Mouse (Mus musculus): ENCODE measurements at regions not wholly inside any gene's neighbourhood (a gene's known extent, or its start where the extent isn't known, plus 50 kb on each side); places are given as distances from the start of the nearest gene placed in this dataset.

DNA sequence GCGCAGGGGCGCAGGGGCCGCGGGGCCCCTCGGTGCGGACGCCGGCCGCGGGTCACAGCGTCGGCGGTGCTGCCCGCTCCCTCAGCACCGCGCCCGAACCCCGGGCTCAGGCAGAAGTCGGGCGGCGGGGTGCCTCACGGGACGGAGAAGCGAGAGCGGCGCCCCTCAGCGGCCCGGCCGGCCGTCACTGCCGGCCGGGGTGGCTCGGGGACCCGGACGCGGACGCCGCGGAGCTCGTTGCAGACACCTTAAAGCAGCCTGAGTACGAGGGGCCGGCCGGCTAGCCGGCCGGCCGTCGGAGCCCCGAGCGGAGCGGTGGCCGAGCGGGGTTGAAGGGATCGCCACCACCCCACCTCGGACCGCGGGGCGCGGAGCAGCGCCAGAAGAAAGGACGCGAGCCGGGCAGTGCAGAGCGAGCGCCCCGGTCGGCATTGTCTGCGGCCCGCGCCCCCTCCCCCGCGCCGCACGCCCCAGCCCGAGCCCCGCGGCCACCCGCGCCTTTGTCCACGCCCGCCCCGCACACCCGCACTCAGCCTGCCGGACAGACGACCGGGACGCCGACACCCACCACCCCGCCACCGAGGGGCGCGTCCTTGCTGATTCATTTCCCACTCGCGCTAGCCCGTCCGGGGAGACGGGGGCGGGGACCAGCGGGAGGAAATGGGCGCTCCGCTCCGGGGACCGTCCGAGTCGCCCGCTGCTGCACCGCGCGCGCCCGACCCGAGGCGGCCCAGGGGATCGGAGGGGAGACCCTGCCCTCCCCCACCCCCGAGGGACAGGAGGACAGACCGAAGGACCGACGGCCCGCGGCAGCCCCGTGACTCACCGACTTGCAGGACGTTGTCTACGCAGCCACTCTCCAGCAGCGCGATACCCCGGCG is 155.4 kb upstream of the Smim15 start:
- 0 out of 2 replicates have a peak, but pooled peaks have one; percentile 4 for ATAC-seq (ENCODE audit: low FRiP score, low read depth)
- peak overlapping the region; percentile 71 for H3K4me2 ChIP-seq
- under 1% methylated on average over 110 of the region's 127 CpGs for WGBS

DNA sequence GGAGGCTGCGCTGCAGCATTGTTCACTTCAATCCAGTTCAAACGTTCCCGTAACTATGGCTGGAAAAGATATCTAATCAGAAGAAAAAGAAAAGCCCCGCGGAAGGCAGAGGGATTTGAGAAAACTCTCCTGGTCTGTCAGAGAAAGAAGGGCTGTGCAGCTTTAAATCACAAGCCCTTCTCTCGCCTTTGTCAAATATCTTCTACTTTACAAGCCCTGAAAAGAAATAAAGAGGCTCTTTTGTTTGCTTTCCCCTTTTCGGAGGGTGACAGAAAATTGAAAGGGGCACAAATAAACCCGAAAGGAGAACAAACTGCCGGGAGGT is 156.1 kb upstream of the Smim15 start:
- WGBS = 0% methylated on average over 9 of the region's 9 CpGs
- Histone ChIP-seq H3K4me1 (replicated peaks) (peaks cover 40% of the 10 kb centered on the region), H3K27ac (replicated peaks) (peak overlapping the region; percentile 93), H3K36me3 (no peaks in the 10 kb centered on the region), H3K27me3 (no peaks in the 10 kb centered on the region), H3K4me2 (peak overlapping the region; percentile 71), H3K4me3 (peak overlapping the region; percentile 96), H3K9ac (peak overlapping the region; percentile 89), H3K9me3 (no peaks in the 10 kb centered on the region)
- no peak for ATAC-seq (ENCODE audit: low FRiP score, low read depth)

More for the DNA sequence above, 155.4 kb upstream of the Smim15 start:
- Histone ChIP-seq H3K27ac (replicated peaks) (peak overlapping the region; percentile 93), H3K4me1 (replicated peaks) (peaks cover 36% of the 10 kb centered on the region), H3K9ac (peak overlapping the region; percentile 89), H3K36me3 (no peaks in the 10 kb centered on the region), H3K4me3 (peak overlapping the region; percentile 96), H3K27me3 (no peaks in the 10 kb centered on the region), H3K9me3 (no peaks in the 10 kb centered on the region)

- peak overlapping the region; percentile 96 for H3K4me3 ChIP-seq
- under 1% methylated on average over 16 of the region's 16 CpGs for WGBS
- peak overlapping the region; percentile 71 for H3K4me2 ChIP-seq
- no peaks in the 10 kb centered on the region for H3K9me3 ChIP-seq
- ATAC-seq (ENCODE audit: low FRiP score, low read depth) = no peak
- H3K9ac ChIP-seq = peak overlapping the region; percentile 89
- no peaks in the 10 kb centered on the region for H3K36me3 ChIP-seq
- H3K27me3 ChIP-seq = no peaks in the 10 kb centered on the region
- peak overlapping the region; percentile 93 for H3K27ac ChIP-seq (replicated peaks)
- H3K4me1 ChIP-seq (replicated peaks) = peaks cover 46% of the 10 kb centered on the region
Observed at GRCm38 (mm10) chr13:107887366-107888230, 156.6 kb upstream of the Smim15 start.

DNA sequence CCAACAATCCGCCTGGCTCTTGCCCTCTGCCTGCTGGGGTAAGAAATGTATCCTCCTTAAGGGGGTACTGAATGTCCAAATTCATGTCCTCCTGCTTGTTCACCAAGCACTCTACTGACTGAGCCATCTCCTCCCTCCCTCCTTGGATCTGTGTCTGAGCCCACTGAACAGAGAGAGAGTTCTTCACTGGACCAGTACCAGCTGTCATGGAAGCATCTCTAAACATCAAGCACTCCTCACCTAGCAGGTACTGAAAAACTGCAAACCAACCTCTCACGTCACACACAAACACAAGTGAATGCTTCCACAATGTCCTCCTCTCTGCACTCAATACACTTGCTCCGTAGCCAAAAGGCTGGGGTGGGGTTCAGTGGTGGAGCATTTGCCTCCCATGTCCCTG is 159.4 kb upstream of the Smim15 start:
- ATAC-seq (ENCODE audit: low FRiP score, low read depth) = no peak
- peaks cover 47% of the 10 kb centered on the region for H3K4me1 ChIP-seq (replicated peaks)
- H3K36me3 ChIP-seq = no peaks in the 10 kb centered on the region
- no peaks in the 10 kb centered on the region for H3K9me3 ChIP-seq
- WGBS = 70% methylated on average over 3 of the region's 3 CpGs
- no peak overlapping the region for H3K27ac ChIP-seq (replicated peaks)
- H3K4me2 ChIP-seq = peak overlapping the region; percentile 15; the same call in 1 of the 2 replicates
- H3K4me3 ChIP-seq = no peak overlapping the region
- H3K9ac ChIP-seq = no peak overlapping the region
- no peaks in the 10 kb centered on the region for H3K27me3 ChIP-seq

DNA sequence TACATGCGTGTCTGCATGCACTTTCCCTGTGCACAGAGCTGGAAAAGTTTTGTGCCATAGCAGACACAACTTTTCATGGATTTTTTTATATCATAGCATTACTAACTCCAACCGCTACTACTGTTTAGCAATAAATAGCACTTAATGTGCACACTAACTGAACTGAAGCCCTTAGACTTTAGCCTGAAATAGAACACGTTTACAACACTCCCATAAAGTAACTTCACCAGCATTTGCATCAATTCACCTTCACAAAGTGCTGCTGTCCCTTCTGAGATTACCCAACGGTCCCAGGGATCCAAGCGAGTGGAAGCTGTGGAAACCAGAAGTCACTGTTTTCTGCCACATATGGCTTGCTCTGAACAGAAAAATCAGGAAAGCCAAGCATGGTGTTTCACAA is 161.9 kb upstream of the Smim15 start:
- Histone ChIP-seq H3K4me1 (replicated peaks) (peaks cover 50% of the 10 kb centered on the region), H3K27me3 (no peaks in the 10 kb centered on the region), H3K4me2 (no peak overlapping the region), H3K36me3 (no peaks in the 10 kb centered on the region), H3K4me3 (no peak overlapping the region), H3K9ac (no peak overlapping the region), H3K27ac (replicated peaks) (no peak overlapping the region), H3K9me3 (no peaks in the 10 kb centered on the region)
- 79% methylated on average over 5 of the region's 5 CpGs for WGBS
- no peak for ATAC-seq (ENCODE audit: low FRiP score, low read depth)

DNA sequence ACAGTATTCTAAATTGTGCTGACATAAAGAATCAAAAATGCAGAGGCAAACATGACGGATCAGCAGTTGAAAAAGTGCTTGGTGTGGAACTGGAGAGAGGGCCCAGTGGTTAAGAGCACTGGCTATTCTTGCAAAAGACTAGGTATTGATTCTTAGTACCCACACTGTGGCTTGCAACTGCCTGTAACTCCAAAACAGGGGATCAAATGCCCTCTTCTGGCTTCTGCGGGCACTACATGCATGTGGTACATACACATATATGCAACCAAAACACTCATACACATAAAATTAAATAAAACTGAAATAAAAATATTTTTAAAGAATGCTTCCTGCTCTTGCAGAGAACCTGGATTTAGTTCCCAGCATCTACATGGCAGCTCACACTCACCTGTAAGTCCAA is 163.7 kb upstream of the Smim15 start:
- no peak overlapping the region for H3K4me3 ChIP-seq
- H3K27me3 ChIP-seq = no peaks in the 10 kb centered on the region
- no peak overlapping the region for H3K27ac ChIP-seq (replicated peaks)
- H3K36me3 ChIP-seq = no peaks in the 10 kb centered on the region
- no peaks in the 10 kb centered on the region for H3K9me3 ChIP-seq
- peaks cover 47% of the 10 kb centered on the region for H3K4me1 ChIP-seq (replicated peaks)
- no peak overlapping the region for H3K9ac ChIP-seq
- no peak overlapping the region for H3K4me2 ChIP-seq
- 99% methylated on average over 2 of the region's 2 CpGs for WGBS
- no peak for ATAC-seq (ENCODE audit: low FRiP score, low read depth)

DNA sequence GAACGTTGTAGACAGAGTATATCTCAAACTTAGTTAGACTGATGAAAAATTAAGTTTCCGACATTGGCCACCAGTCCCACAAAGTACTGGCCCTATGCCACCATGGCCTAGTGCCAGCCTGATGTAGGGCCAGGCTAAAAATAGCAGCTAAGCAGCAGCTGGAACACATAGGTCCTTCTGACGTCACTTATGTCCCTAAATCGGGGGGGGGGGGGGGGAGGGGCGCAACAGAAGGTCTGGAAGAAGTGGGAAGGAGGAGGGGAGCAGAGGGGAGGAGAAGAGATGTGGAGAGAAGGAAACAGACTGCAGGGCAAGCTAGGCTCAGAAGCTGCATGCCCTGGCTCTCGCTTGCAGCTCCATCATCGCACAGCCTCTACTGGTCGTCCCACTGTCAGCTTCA is 164.7 kb upstream of the Smim15 start:
- Histone ChIP-seq H3K27me3 (no peaks in the 10 kb centered on the region), H3K9ac (no peak overlapping the region), H3K36me3 (no peaks in the 10 kb centered on the region), H3K27ac (replicated peaks) (no peak overlapping the region), H3K9me3 (no peaks in the 10 kb centered on the region), H3K4me2 (no peak overlapping the region), H3K4me1 (replicated peaks) (peaks cover 46% of the 10 kb centered on the region), H3K4me3 (no peak overlapping the region)
- WGBS = 50% methylated on average over 7 of the region's 8 CpGs
- no peak for ATAC-seq (ENCODE audit: low FRiP score, low read depth)

DNA sequence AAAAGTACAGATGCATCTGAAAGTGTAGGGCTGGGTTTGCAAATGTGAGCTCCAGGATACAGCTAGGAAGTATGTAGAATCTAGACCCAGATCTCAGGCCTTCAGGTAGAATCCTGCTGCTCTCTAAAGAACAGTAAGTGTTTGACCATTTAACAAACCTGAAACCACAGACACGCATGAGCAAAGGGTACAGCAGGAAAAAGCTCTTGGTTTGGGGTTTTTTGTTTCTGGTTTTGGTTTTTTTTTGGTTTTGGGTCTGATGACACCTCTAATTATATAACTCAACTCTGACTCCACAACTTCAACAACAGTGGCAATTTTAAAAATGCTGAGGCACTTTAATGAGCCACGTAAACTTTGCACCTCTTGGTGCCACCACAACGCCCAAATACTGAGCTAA is 165.3 kb upstream of the Smim15 start:
- H3K36me3 ChIP-seq = no peaks in the 10 kb centered on the region
- no peak overlapping the region for H3K27ac ChIP-seq (replicated peaks)
- 94% methylated on average over 3 of the region's 3 CpGs for WGBS
- no peaks in the 10 kb centered on the region for H3K27me3 ChIP-seq
- no peaks in the 10 kb centered on the region for H3K9me3 ChIP-seq
- no peak overlapping the region for H3K4me3 ChIP-seq
- no peak overlapping the region for H3K4me2 ChIP-seq
- ATAC-seq (ENCODE audit: low FRiP score, low read depth) = no peak
- H3K9ac ChIP-seq = no peak overlapping the region
- H3K4me1 ChIP-seq (replicated peaks) = peaks cover 40% of the 10 kb centered on the region

GRCm38 (mm10) chr13:107873244-107873667 is 171.0 kb upstream of the Smim15 start:
- Histone ChIP-seq H3K36me3 (no peaks in the 10 kb centered on the region), H3K9ac (no peak overlapping the region), H3K4me3 (no peak overlapping the region), H3K9me3 (no peaks in the 10 kb centered on the region), H3K27ac (replicated peaks) (no peak overlapping the region), H3K4me1 (replicated peaks) (peaks cover 32% of the 10 kb centered on the region), H3K4me2 (no peak overlapping the region), H3K27me3 (no peaks in the 10 kb centered on the region)
- 68% methylated on average over 2 of the region's 2 CpGs for WGBS
- no peak for ATAC-seq (ENCODE audit: low FRiP score, low read depth)

DNA sequence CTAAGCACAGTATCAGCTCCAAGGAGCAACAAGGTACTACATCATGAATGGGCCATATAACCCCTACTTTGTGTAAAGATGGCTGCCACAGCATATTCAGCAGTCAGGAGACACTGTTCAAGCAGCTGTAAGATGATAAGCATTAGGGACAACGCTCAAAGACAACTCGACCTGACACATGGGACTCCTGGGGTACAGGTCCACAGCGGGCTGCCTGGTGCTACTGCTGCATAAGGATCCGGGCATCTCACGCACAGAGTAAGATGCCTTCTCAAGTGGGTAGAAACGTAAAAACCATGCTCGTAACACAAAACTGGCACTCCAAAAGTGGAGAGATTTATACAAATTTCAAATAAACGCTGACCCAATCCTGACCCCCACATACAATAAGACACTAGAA is 171.7 kb upstream of the Smim15 start:
- Histone ChIP-seq H3K4me2 (no peak overlapping the region), H3K36me3 (no peaks in the 10 kb centered on the region), H3K9me3 (no peaks in the 10 kb centered on the region), H3K27ac (replicated peaks) (no peak overlapping the region), H3K4me3 (no peak overlapping the region), H3K27me3 (no peaks in the 10 kb centered on the region), H3K9ac (no peak overlapping the region), H3K4me1 (replicated peaks) (peaks cover 34% of the 10 kb centered on the region)
- WGBS = 78% methylated on average over 8 of the region's 8 CpGs
- no peak for ATAC-seq (ENCODE audit: low FRiP score, low read depth)

DNA sequence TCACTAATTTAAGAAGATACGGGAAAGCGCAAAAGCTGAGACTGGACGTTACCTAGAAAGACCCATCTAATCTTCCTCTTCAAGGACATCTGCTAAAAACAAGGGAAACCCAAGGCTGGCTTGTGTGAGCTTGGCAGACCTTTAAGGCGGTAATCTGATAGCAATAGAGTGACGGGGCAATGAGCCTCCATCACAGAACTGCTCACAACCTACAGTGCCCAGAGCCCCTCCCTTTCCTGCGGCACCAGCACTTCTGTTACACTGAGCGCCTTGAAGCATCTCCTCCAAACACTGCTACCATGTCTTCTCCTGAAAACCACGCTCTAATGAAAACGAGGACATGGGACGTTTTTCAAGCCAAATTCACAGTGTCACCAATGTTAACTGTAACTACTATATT is 172.1 kb upstream of the Smim15 start:
- H3K4me3 ChIP-seq = no peak overlapping the region
- no peaks in the 10 kb centered on the region for H3K9me3 ChIP-seq
- no peak overlapping the region for H3K9ac ChIP-seq
- no peak overlapping the region for H3K4me2 ChIP-seq
- ATAC-seq (ENCODE audit: low FRiP score, low read depth) = no peak
- H3K4me1 ChIP-seq (replicated peaks) = peaks cover 34% of the 10 kb centered on the region
- H3K27ac ChIP-seq (replicated peaks) = no peak overlapping the region
- no peaks in the 10 kb centered on the region for H3K36me3 ChIP-seq
- WGBS = 69% methylated on average over 10 of the region's 10 CpGs
- H3K27me3 ChIP-seq = no peaks in the 10 kb centered on the region

- Histone ChIP-seq H3K4me1 (replicated peaks) (peaks cover 28% of the 10 kb centered on the region), H3K4me3 (no peak overlapping the region), H3K4me2 (no peak overlapping the region), H3K27me3 (no peaks in the 10 kb centered on the region), H3K27ac (replicated peaks) (no peak overlapping the region), H3K9ac (no peak overlapping the region), H3K9me3 (no peaks in the 10 kb centered on the region), H3K36me3 (no peaks in the 10 kb centered on the region)
- 86% methylated on average over 7 of the region's 7 CpGs for WGBS
- ATAC-seq (ENCODE audit: low FRiP score, low read depth) = no peak
Observed at GRCm38 (mm10) chr13:107868906-107869305, 175.3 kb upstream of the Smim15 start.
